ENCODE assay signal across 31 mouse cellular contexts in the genomic region with DNA sequence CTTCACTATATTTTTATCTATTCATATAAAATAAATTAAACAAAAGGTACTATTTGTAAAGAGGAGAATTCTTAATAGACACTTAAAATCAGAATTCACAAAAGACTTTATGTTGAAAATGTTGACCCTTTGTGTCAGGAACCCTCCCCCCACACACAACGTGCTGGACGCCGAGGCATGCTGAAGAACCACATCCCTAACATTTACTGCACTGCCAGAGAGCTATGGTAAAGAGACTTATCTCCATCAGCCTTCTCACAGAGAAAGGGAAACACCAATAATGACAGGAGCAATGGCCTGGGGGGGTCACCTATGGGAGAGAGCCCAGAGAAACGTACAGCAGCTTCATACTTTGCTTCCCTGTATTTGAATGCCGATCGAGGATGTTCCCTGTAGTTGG.
"Had no signal": no experiment of that assay in that cellular context is flagged by ENCODE, and none has a peak within 500 bp of the region (broad histone marks: within the 10 kb centered on the region; RNA-seq: fewer than 3 reads in every experiment).

No protein-coding gene starts in this region.

- H3K9me3 ChIP-seq: limb, embryonic 10.5 days; limb, embryonic 12.5 days; limb, embryonic 13.5 days; limb, embryonic 15.5 days; liver, embryonic 12.5 days; liver, embryonic 13.5 days; liver, embryonic 15.5 days; lung, embryonic 15.5 days; megakaryocyte, embryonic 14.5 days; midbrain, embryonic 10.5 days; midbrain, embryonic 12.5 days; midbrain, embryonic 15.5 days; neural tube, embryonic 12.5 days had no signal

- H3K9ac ChIP-seq: limb, embryonic 12.5 days; limb, embryonic 13.5 days; limb, embryonic 15.5 days; liver, embryonic 12.5 days; liver, embryonic 13.5 days; liver, embryonic 14.5 days; liver, embryonic 15.5 days; liver, postnatal 0 days; lung, embryonic 14.5 days; lung, embryonic 15.5 days; midbrain, embryonic 12.5 days; midbrain, embryonic 15.5 days; neural tube, embryonic 12.5 days had no signal

- ATAC-seq: liver, embryonic 12.5 days; liver, postnatal 0 days; lung, postnatal 0 days; midbrain, embryonic 15.5 days; midbrain, embryonic 16.5 days had no signal

- H3K4me1 ChIP-seq: liver, embryonic 12.5 days; liver, embryonic 13.5 days; lung, embryonic 15.5 days; midbrain, embryonic 12.5 days; midbrain, embryonic 15.5 days; neural tube, embryonic 12.5 days had no signal

- H3K27me3 ChIP-seq: limb, embryonic 12.5 days; limb, embryonic 13.5 days; limb, embryonic 15.5 days; liver, embryonic 12.5 days; liver, embryonic 13.5 days; liver, embryonic 15.5 days; lung, embryonic 15.5 days; megakaryocyte, embryonic 14.5 days; midbrain, embryonic 12.5 days; midbrain, embryonic 15.5 days; neural tube, embryonic 12.5 days had no signal

- H3K27ac ChIP-seq: left cerebral cortex, adult 2 months; limb, embryonic 10.5 days; limb, embryonic 12.5 days; limb, embryonic 13.5 days; limb, embryonic 15.5 days; liver, embryonic 12.5 days; liver, embryonic 13.5 days; liver, embryonic 14.5 days; liver, embryonic 15.5 days; lung, embryonic 15.5 days; macrophage; midbrain, embryonic 10.5 days; midbrain, embryonic 12.5 days; midbrain, embryonic 15.5 days; neural tube, embryonic 12.5 days had no signal

- H3K4me2 ChIP-seq: limb, embryonic 12.5 days; limb, embryonic 13.5 days; limb, embryonic 15.5 days; liver, embryonic 11.5 days; liver, embryonic 12.5 days; liver, embryonic 13.5 days; liver, embryonic 15.5 days; lung, embryonic 14.5 days; lung, embryonic 15.5 days; midbrain, embryonic 12.5 days; midbrain, embryonic 15.5 days; neural tube, embryonic 12.5 days had no signal

- DNase-seq: left cerebral cortex, postnatal 4 days; liver; liver, embryonic 13.5 days; liver, postnatal 0 days; lung, adult 18-20 months; lung, adult 2 months; lung, embryonic 14.5 days; lung, postnatal 10 days; lung, postnatal 14 days; lung, postnatal 36 days; lung, postnatal 4 days; midbrain, embryonic 14.5 days had no signal

- H3K36me3 ChIP-seq: liver, embryonic 12.5 days; liver, embryonic 13.5 days; lung, embryonic 15.5 days; midbrain, embryonic 12.5 days; midbrain, embryonic 15.5 days; neural tube, embryonic 12.5 days had no signal

- H3K4me3 ChIP-seq: left cerebral cortex, adult 2 months; limb, embryonic 10.5 days; limb, embryonic 12.5 days; limb, embryonic 13.5 days; limb, embryonic 15.5 days; liver, embryonic 12.5 days; liver, embryonic 13.5 days; liver, embryonic 15.5 days; lung, embryonic 15.5 days; megakaryocyte, embryonic 14.5 days; midbrain, embryonic 10.5 days; midbrain, embryonic 12.5 days; midbrain, embryonic 15.5 days; myocyte; neural tube, embryonic 12.5 days had no signal
